Mouse (Mus musculus): ENCODE results near the gene Olfml2a.
A peak's percentile ranks its signal among the peaks of the same experiment; 100 is the strongest.
"Not testable (repeated sequence)": the region's sequence is repeated elsewhere in the genome, so short reads cannot be mapped to it uniquely, and the experiment has no call there.

The Olfml2a gene

GRCm38 (mm10) chr2:38987803-38988510, 56.2 kb downstream of the Olfml2a start:
- DNase-seq, result no peak

GRCm38 (mm10) chr2:38988929-38989328, 57.2 kb downstream of the Olfml2a start:
- no peak for DNase-seq

GRCm38 (mm10) chr2:38992004-38992403, 60.2 kb downstream of the Olfml2a start:
- DNase-seq, result no peak

- DNase-seq, result no peak
These were observed 60.7 kb downstream of the Olfml2a start for GRCm38 (mm10) chr2:38992452-38992851.

GRCm38 (mm10) chr2:38997386-38998374, 65.9 kb downstream of the Olfml2a start, which contains the start of gene Wdr38:
TSS of gene Wdr38 (plus strand) at chr2:38997476.
- DNase-seq, result peak; percentile 89

- no peak for DNase-seq
These were observed 67.6 kb downstream of the Olfml2a start for GRCm38 (mm10) chr2:38999381-38999780.

GRCm38 (mm10) chr2:38999910-39000586, 68.3 kb downstream of the Olfml2a start:
- DNase-seq, result no peak

- DNase-seq, result no peak
These were observed 68.8 kb downstream of the Olfml2a start for GRCm38 (mm10) chr2:39000587-39000919.

GRCm38 (mm10) chr2:39001866-39002265, 70.1 kb downstream of the Olfml2a start:
- DNase-seq, result no peak

- DNase-seq, result no peak
These were observed 71.3 kb downstream of the Olfml2a start for GRCm38 (mm10) chr2:39003106-39003505.

- DNase-seq, result no peak
These were observed 71.7 kb downstream of the Olfml2a start for GRCm38 (mm10) chr2:39003512-39003911.

- DNase-seq, result no peak
These were observed 72.6 kb downstream of the Olfml2a start for GRCm38 (mm10) chr2:39004372-39004771.

GRCm38 (mm10) chr2:39004880-39005435, 73.2 kb downstream of the Olfml2a start, which contains the start of gene Arpc5l:
TSS of gene Arpc5l (plus strand) at chr2:39005348.
- DNase-seq, result peak; percentile 92

GRCm38 (mm10) chr2:39005574-39006079, 73.8 kb downstream of the Olfml2a start, which contains the start of gene Rpl35:
TSS of gene Rpl35 (minus strand) at chr2:39005624.
- DNase-seq, result peak; percentile 55

GRCm38 (mm10) chr2:39006149-39006730, 74.5 kb downstream of the Olfml2a start:
- DNase-seq, result no peak

- peak; percentile 96 for DNase-seq
These were observed 76.1 kb downstream of the Olfml2a start for GRCm38 (mm10) chr2:39007865-39008264.

- no peak for DNase-seq
These were observed 76.6 kb downstream of the Olfml2a start for GRCm38 (mm10) chr2:39008350-39008851.

- DNase-seq, result peak; percentile 36
These were observed 77.2 kb downstream of the Olfml2a start for GRCm38 (mm10) chr2:39008954-39009365.

GRCm38 (mm10) chr2:39010144-39010543, 78.4 kb downstream of the Olfml2a start:
- DNase-seq, result not testable (repeated sequence)

- no peak for DNase-seq
These were observed 79.5 kb downstream of the Olfml2a start for GRCm38 (mm10) chr2:39011264-39011663.

- DNase-seq, result no peak
These were observed 80.2 kb downstream of the Olfml2a start for GRCm38 (mm10) chr2:39011971-39012370.

GRCm38 (mm10) chr2:39012768-39013279, 81.0 kb downstream of the Olfml2a start:
- DNase-seq, result no peak
